Mouse (Mus musculus): Measurements from ENCODE around the gene Glra2.

GRCm38 (mm10) chrX:165362798-165363197 lies 35.6 kb upstream of the Glra2 start:
- TF ChIP-seq EP300 (IDR thresholded peaks at IDR 0.05; ENCODE audit: insufficient read depth, low read depth, low read length): no peak
- TF ChIP-seq POLR2A (IDR thresholded peaks at IDR 0.05; ENCODE audit: insufficient read depth, low read depth, low read length): no peak

All from heart, adult 2 months (tissue).